Mouse (Mus musculus) ES-E14 (cell line): Measurements from ENCODE around the gene Selenof. TPM values are rescaled to one million over a fixed set of nuclear protein-coding genes. Genes with fewer than 3 reads are reported as not detected.

ENCODE experiments used
- DNase-seq: peaks from one replicate; pipeline ENCODE4 v3.0.0-alpha.2; 2013; ENCODE audit warnings: low read depth, low spot score
- H3K27ac ChIP-seq: 2 replicates; pipeline ENCODE4 v1.5.1; 2012; ENCODE audit warnings: low read depth, mild to moderate bottlenecking, low read length, moderate library complexity, mixed read lengths; ENCODE audit not compliant: poor library complexity, insufficient read depth, severe bottlenecking
- H3K36me3 ChIP-seq: 2 replicates; pipeline ENCODE4 v1.6.1; 2012; ENCODE audit warnings: mild to moderate bottlenecking, low read length, moderate library complexity, mixed read lengths; ENCODE audit not compliant: control insufficient read depth, poor library complexity, insufficient read depth, severe bottlenecking
- H3K4me1 ChIP-seq, 2 experiments: fragments of 150-350 bp in 1 of 2; sonication (generic) in 1 of 2; 2 replicates each; pipeline ENCODE4 v1.6.1; 2012; ENCODE audit warnings: low read length in 2 of 2, mild to moderate bottlenecking in 1 of 2, mixed read lengths in 1 of 2; ENCODE audit not compliant: control insufficient read depth in 2 of 2, insufficient read depth in 2 of 2, poor library complexity in 1 of 2
- H3K4me3 ChIP-seq, 2 experiments: fragments of 150-350 bp in 1 of 2; sonication (generic) in 1 of 2; 2 replicates each; pipeline ENCODE4 v1.5.1; 2012; ENCODE audit warnings: low read length in 2 of 2, low read depth in 1 of 2, mild to moderate bottlenecking in 1 of 2, mixed read lengths in 1 of 2; ENCODE audit not compliant: insufficient read depth in 1 of 2, poor library complexity in 1 of 2, severe bottlenecking in 1 of 2
- H3K9ac ChIP-seq: 2 replicates; pipeline ENCODE4 v1.6.1; 2012; ENCODE audit warnings: low read depth, mild to moderate bottlenecking, low read length, mixed read lengths; ENCODE audit not compliant: poor library complexity, insufficient read depth, severe bottlenecking
- H3K9me3 ChIP-seq: fragments of 150-350 bp; sonication (generic); 2 replicates; pipeline ENCODE4 v1.6.1; 2012; ENCODE audit warnings: low read depth, mild to moderate bottlenecking, low read length; ENCODE audit not compliant: control insufficient read depth, insufficient read depth
- CHD2 ChIP-seq: IDR thresholded peaks from 2 replicates; pipeline ENCODE4 v1.6.1; 2014; ENCODE audit warnings: mild to moderate bottlenecking, low read depth, low read length, inconsistent platforms
- HCFC1 ChIP-seq: IDR thresholded peaks from 2 replicates; pipeline ENCODE4 v1.6.1; 2012; ENCODE audit warnings: low read length, inconsistent platforms, borderline replicate concordance; ENCODE audit not compliant: insufficient read depth
- MAFK ChIP-seq: IDR thresholded peaks from 2 replicates; pipeline ENCODE4 v1.6.1; 2014; ENCODE audit warnings: mild to moderate bottlenecking, low read depth, low read length, inconsistent platforms; ENCODE audit not compliant: insufficient read depth
- ZC3H11A ChIP-seq: IDR thresholded peaks from 2 replicates; pipeline ENCODE4 v1.6.1; 2012; ENCODE audit warnings: low read depth, mild to moderate bottlenecking, inconsistent platforms, low read length, borderline replicate concordance
- ZNF384 ChIP-seq: IDR thresholded peaks from 2 replicates; pipeline ENCODE4 v1.6.1; 2012; ENCODE audit warnings: low read depth, low read length, inconsistent platforms
- in situ Hi-C, 2 experiments: fragments of 600-800 bp; cut with MboI; formaldehyde crosslinking; loops; one replicate each; pipeline ENCODE4 v1.15.1; 2025; ENCODE audit warnings: low sequenced_read_pairs in 2 of 2, inconsistent platforms in 1 of 2; ENCODE audit not compliant: unreplicated experiment in 2 of 2
- total RNA-seq: library from RNA; depleted of rRNA; stranded (reverse); fragments of 300-350 nt; gene quantifications from 2 replicates; pipeline ENCODE4 v1.2.3, GENCODE M21; 2012

Selenof gene
- total RNA-seq, 1 experiment: 513 TPM

- Histone ChIP-seq H3K4me1 (no peaks in the 10 kb centered on the region), H3K4me3 (no peak overlapping the region), H3K36me3 (no peaks in the 10 kb centered on the region), H3K27ac (no peak overlapping the region), H3K9me3 (no peaks in the 10 kb centered on the region), H3K9ac (no peak overlapping the region)
- no peak for DNase-seq
- in situ Hi-C loops: no loop called here
- no peak for TF ChIP-seq HCFC1
- no peak for TF ChIP-seq CHD2
These were observed 25.0 kb upstream of the Selenof start for GRCm38 (mm10) chr3:144545152-144545551.

- DNase-seq: no peak
- H3K27ac ChIP-seq: no peak overlapping the region
- H3K4me1 ChIP-seq: no peaks in the 10 kb centered on the region
- H3K36me3 ChIP-seq: no peaks in the 10 kb centered on the region
- in situ Hi-C loops: no loop called here
- no peaks in the 10 kb centered on the region for H3K9me3 ChIP-seq
- TF ChIP-seq ZC3H11A: no peak
- no peak overlapping the region for H3K9ac ChIP-seq
- H3K4me3 ChIP-seq: no peak overlapping the region
These were observed 24.3 kb upstream of the Selenof start for GRCm38 (mm10) chr3:144545832-144546231.

GRCm38 (mm10) chr3:144546490-144546889 lies 23.6 kb upstream of the Selenof start:
- DNase-seq: no peak
- H3K9ac ChIP-seq: no peak overlapping the region
- H3K36me3 ChIP-seq: no peaks in the 10 kb centered on the region
- in situ Hi-C loops: no loop called here
- H3K4me3 ChIP-seq: no peak overlapping the region
- TF ChIP-seq ZNF384 (no peak), ZC3H11A (no peak), MAFK (no peak), CHD2 (no peak), HCFC1 (no peak)
- no peaks in the 10 kb centered on the region for H3K9me3 ChIP-seq
- H3K4me1 ChIP-seq: no peaks in the 10 kb centered on the region
- H3K27ac ChIP-seq: no peak overlapping the region

- no peak overlapping the region for H3K27ac ChIP-seq
- TF ChIP-seq ZC3H11A: no peak
- no peak for TF ChIP-seq CHD2
- DNase-seq: no peak
- peaks cover 0 to 2% of the 10 kb centered on the region in 2 experiments; a peak in 1 of 4 replicates for H3K4me1 ChIP-seq
- no peak overlapping the region for H3K9ac ChIP-seq
- no peaks in the 10 kb centered on the region for H3K9me3 ChIP-seq
- H3K4me3 ChIP-seq: no peak overlapping the region
- in situ Hi-C loops: no loop called here
- H3K36me3 ChIP-seq: no peaks in the 10 kb centered on the region
These were observed 21.8 kb upstream of the Selenof start for GRCm38 (mm10) chr3:144548186-144548845.

- in situ Hi-C loops: no loop called here
- H3K4me3 ChIP-seq: no peak overlapping the region
- no peak overlapping the region for H3K9ac ChIP-seq
- no peak for DNase-seq
- peaks cover 0 to 6% of the 10 kb centered on the region in 2 experiments; a peak in 1 of 4 replicates for H3K4me1 ChIP-seq
- no peaks in the 10 kb centered on the region for H3K36me3 ChIP-seq
- no peaks in the 10 kb centered on the region for H3K9me3 ChIP-seq
- TF ChIP-seq ZNF384 (no peak), MAFK (no peak), ZC3H11A (no peak), HCFC1 (no peak), CHD2 (no peak)
- no peak overlapping the region for H3K27ac ChIP-seq
These were observed 20.1 kb upstream of the Selenof start for GRCm38 (mm10) chr3:144550036-144550435.
